Mouse (Mus musculus) midbrain, embryonic 14.5 days (tissue): ENCODE measurements around the gene Piwil4. TPM values are rescaled to one million over a fixed set of nuclear protein-coding genes. Genes with fewer than 3 reads are reported as not detected.

Source experiments
- ATAC-seq: fragments of 200-750 bp; cut with Nextera tagmentation; 2 replicates; pipeline ENCODE4 v1.8.0; 2017; ENCODE audit warnings: moderate number of reproducible peaks, moderate library complexity; ENCODE audit not compliant: low FRiP score, low TSS enrichment
- DNase-seq: peaks from one replicate; pipeline ENCODE4 v3.0.0-alpha.2; 2015
- H3K27ac ChIP-seq: fragments of 300-500 bp; sonication (generic); replicated peaks from 2 replicates; pipeline ENCODE4 v1.5.1; 2014; ENCODE audit warnings: mild to moderate bottlenecking, low read depth, low read length, moderate library complexity
- H3K27me3 ChIP-seq: fragments of 300-500 bp; sonication (generic); 2 replicates; pipeline ENCODE4 v1.6.1; 2014; ENCODE audit warnings: low read length, control low read depth, mixed read lengths; ENCODE audit not compliant: control insufficient read depth, insufficient read depth
- H3K36me3 ChIP-seq: fragments of 300-500 bp; sonication (generic); 2 replicates; pipeline ENCODE4 v1.6.1; 2014; ENCODE audit warnings: low read length, control low read depth; ENCODE audit not compliant: control insufficient read depth, insufficient read depth
- H3K4me1 ChIP-seq: fragments of 300-500 bp; sonication (generic); 2 replicates; pipeline ENCODE4 v1.6.1; 2014; ENCODE audit warnings: mild to moderate bottlenecking, antibody characterized with exemption, low read length, control low read depth; ENCODE audit not compliant: control insufficient read depth, insufficient read depth
- H3K4me2 ChIP-seq: fragments of 300-500 bp; sonication (generic); 2 replicates; pipeline ENCODE4 v1.6.1; 2014; ENCODE audit warnings: mild to moderate bottlenecking, low read length, moderate library complexity
- H3K4me3 ChIP-seq: fragments of 300-500 bp; sonication (generic); replicated peaks from 2 replicates; pipeline ENCODE4 v1.5.1; 2014; ENCODE audit warnings: low read depth, low read length
- H3K9ac ChIP-seq: fragments of 300-500 bp; sonication (generic); replicated peaks from 2 replicates; pipeline ENCODE4 v1.6.1; 2014; ENCODE audit warnings: mild to moderate bottlenecking, low read length, moderate library complexity
- H3K9me3 ChIP-seq: fragments of 300-500 bp; sonication (generic); 2 replicates; pipeline ENCODE4 v1.6.1; 2016; ENCODE audit warnings: low read length, control low read depth, mixed read lengths; ENCODE audit not compliant: control insufficient read depth
- WGBS: fragments of 180-500 bp; shearing (Covaris S2); extraction: QIAGEN DNeasy Blood & Tissue Kit; methylation state at CpG from one replicate; pipeline ENCODE4 v1.1.7; 2014; 5-methylcytosine and 5-hydroxymethylcytosine counted together
- polyA plus RNA-seq: library from polyadenylated mRNA; unstranded; fragments of >200 nt; fragmentation: Nextera tagmentation; extraction: Ambion mirVana; gene quantifications from 2 replicates; pipeline ENCODE4 v1.2.1, GENCODE M21; 2014

Piwil4 gene
- polyA plus RNA-seq, 1 experiment from 2014 or later = 0.41 TPM

DNA sequence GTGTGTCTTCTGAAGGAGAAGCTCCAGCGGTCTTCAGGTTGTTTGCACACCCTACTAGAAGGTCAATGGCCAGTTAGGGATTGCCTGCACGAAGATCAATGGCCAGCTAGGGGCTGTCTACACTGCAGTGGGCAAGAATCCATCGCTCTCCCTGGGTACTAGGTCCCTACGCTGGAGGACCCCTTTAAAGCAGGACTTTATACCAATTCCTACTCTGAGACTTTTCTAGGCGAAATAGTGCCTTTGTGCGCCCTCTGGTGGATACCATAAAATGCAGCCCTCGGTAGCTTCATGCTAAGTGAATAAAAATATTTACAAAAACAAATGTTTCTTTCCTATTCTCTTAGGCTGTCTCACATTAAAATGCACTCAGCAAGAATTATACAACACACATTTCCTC, 24.2 kb upstream of the Piwil4 start:
- Histone ChIP-seq H3K4me3 (no peak overlapping the region), H3K36me3 (no peaks in the 10 kb centered on the region), H3K27me3 (no peaks in the 10 kb centered on the region), H3K4me1 (peaks cover 4% of the 10 kb centered on the region; the same call in 1 of the 2 replicates), H3K9me3 (no peaks in the 10 kb centered on the region), H3K4me2 (no peak overlapping the region), H3K27ac (no peak overlapping the region), H3K9ac (no peak overlapping the region)
- ATAC-seq = no peak
- peak; percentile 86 for DNase-seq
- 31% methylated on average over 7 of the region's 7 CpGs for WGBS

DNA sequence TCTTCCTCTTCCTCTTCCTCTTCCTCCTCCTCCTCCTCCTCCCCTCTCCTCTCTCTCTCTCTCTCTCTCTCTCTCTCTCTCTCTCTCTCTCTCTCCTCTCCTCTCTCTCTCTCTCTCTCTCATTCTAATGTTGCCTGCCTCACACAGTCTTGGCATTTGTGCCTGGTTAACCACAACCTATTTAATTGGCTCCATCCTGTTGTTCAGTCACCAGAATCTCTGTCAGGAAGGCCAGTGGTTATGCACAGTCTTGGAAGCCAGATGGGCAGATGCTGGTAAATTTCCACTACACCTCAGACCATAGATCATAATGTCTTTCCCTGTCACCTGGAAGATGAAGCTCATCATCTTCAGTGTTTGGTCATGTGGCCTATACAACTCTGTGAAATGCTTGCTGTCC, 18.7 kb upstream of the Piwil4 start:
- H3K27me3 ChIP-seq = no peaks in the 10 kb centered on the region
- H3K27ac ChIP-seq = no peak overlapping the region

DNA sequence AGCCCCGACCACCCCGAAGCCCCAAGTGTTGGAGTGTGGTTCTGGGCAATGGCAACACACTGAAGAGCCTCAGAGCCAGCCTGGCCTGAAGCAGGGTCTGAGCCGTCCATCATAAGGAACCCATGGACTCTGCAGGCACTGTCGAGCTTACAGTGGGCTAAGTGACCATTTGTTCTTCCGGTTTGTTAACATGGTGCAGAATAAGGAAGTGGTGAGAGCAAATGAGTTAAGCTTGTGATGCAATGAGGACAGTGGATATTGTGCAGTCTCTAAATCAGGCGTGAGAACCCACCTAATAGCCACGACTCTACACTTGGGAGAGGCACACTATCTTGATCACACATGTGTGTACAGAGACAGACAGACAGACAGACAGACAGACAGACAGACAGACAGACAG, 18.1 kb upstream of the Piwil4 start:
- ATAC-seq = no peak
- Histone ChIP-seq H3K9ac (no peak overlapping the region), H3K4me3 (no peak overlapping the region), H3K9me3 (no peaks in the 10 kb centered on the region), H3K4me2 (no peak overlapping the region), H3K4me1 (no peaks in the 10 kb centered on the region), H3K27me3 (no peaks in the 10 kb centered on the region), H3K27ac (no peak overlapping the region), H3K36me3 (no peaks in the 10 kb centered on the region)
- 76% methylated on average over 7 of the region's 7 CpGs for WGBS
- DNase-seq = no peak

More for the DNA sequence above, 18.7 kb upstream of the Piwil4 start:
- no peak overlapping the region for H3K9ac ChIP-seq
- H3K4me2 ChIP-seq = no peak overlapping the region
- no peaks in the 10 kb centered on the region for H3K9me3 ChIP-seq
- no peaks in the 10 kb centered on the region for H3K36me3 ChIP-seq
- DNase-seq (no peak), ATAC-seq (no peak)
- H3K4me1 ChIP-seq = no peaks in the 10 kb centered on the region
- H3K4me3 ChIP-seq = no peak overlapping the region

DNA sequence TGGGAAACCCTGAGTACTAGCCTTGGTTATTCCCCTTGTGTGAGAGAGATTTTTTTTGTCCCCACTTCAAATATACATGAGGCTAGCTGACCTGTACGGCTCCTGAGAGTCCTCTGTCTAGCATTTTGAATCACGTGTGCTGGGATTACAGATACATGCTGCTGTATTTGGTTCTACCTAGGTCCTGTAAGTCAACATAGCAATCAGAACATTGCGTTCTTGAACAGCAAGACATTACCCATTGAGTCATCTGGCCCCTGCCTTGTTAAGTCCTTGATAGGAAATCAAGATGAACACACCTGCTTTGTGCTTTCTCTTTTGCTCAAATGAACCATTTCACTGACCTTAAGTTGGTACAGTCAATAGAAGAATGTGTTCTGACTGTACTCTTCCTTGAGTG, 13.9 kb upstream of the Piwil4 start:
- Histone ChIP-seq H3K27ac (no peak overlapping the region), H3K27me3 (peaks cover 9% of the 10 kb centered on the region), H3K4me2 (no peak overlapping the region), H3K4me3 (no peak overlapping the region), H3K36me3 (no peaks in the 10 kb centered on the region), H3K9me3 (no peaks in the 10 kb centered on the region), H3K4me1 (0 out of 2 replicates have a peak, but pooled peaks cover 6% of the 10 kb centered on the region), H3K9ac (no peak overlapping the region)
- WGBS = 80% methylated on average over 3 of the region's 3 CpGs
- DNase-seq (no peak), ATAC-seq (no peak)

DNA sequence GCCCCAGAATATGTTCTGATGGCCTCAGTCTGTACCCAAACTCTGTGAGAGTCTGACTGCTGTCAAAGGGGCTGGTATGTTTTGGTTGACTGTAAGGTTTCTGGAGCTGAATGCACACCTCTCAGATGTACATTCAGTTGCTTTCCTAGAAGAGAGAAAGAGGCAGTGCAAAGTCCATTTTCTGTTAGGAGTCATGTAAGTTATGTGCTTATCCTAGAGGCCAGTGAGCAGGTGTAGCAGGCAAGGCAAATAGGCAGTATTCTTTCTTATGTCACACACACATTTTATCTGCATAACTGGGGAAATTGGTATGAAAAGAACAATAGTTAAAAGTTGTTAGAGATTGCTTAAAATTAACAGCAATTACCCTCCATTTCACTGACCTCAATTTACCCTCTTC, 13.4 kb upstream of the Piwil4 start:
- H3K9me3 ChIP-seq = no peaks in the 10 kb centered on the region
- no peak overlapping the region for H3K27ac ChIP-seq
- DNase-seq (no peak), ATAC-seq (no peak)
- no peaks in the 10 kb centered on the region for H3K36me3 ChIP-seq
- no peak overlapping the region for H3K4me2 ChIP-seq
- 0 out of 2 replicates have a peak, but pooled peaks cover 6% of the 10 kb centered on the region for H3K4me1 ChIP-seq
- H3K4me3 ChIP-seq = no peak overlapping the region
- peaks cover 9% of the 10 kb centered on the region for H3K27me3 ChIP-seq
- no peak overlapping the region for H3K9ac ChIP-seq

DNA sequence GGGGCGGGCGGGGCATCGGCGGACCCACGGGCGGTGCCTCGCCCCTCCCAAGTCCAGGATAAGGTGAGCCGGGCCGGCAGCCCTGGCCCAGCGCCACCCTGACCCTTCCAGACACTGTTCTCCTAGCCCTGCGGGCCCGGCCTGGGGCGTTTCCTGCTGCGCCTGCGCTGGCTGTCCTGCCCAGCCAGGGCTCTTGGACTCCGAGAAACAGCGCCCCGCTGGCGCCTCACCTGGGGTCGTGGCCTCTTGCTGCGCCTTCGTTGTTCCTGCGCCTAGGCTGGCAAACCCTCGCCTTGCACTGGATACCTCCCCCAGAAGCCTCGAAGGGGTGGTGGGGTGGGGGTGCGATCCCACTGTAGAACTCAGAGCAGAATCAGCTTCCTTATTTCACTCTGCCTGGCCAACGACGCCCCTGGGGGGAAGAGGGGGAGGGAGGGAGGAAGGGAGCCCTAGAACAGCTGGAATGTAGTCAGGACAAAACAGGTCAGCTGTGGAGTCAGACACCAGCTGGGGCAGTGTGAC, 11.5 kb upstream of the Piwil4 start, which contains the start of gene Fut4:
Gene Fut4, minus strand, starts transcription at position 393 of the 522 bp plus-strand sequence.
- Histone ChIP-seq H3K4me3 (peak within 1 kb of the TSS; percentile 47), H3K36me3 (no peaks in the 10 kb centered on the region), H3K4me2 (peak within 1 kb of the TSS; percentile 72), H3K9ac (peak within 1 kb of the TSS; percentile 64), H3K4me1 (0 out of 2 replicates have a peak, but pooled peaks cover 6% of the 10 kb centered on the region), H3K27me3 (peaks cover 9% of the 10 kb centered on the region), H3K9me3 (no peaks in the 10 kb centered on the region), H3K27ac (no peak within 1 kb of the TSS)
- under 1% methylated on average over 28 of the region's 28 CpGs for WGBS
- DNase-seq (peak; percentile 71), ATAC-seq (peak; percentile 82)

DNA sequence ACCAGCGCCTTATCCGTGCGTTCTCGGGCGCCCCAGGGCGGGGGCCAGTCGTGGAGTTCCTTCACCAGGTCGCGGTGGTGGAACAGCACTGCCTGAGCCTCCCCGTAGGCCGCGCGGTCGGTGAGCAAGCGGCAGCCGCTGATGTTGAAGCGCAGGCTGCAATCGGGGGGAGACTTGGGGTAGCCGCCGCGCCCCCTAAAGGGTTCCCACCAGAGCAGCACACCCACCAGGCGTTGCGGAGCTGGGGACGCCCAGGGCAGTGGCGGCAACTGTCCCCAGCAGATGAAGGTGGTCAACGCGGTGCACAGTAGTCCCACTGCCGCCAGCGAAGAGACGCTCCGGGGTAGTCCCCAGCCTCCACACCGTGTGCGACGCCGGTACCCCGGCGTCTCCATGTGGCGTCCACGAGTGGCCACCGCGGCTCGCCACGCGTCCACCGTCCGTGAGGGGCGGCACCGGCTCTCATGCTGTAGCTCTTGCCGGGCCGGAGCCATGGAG, 11.0 kb upstream of the Piwil4 start:
- Histone ChIP-seq H3K27ac (no peak overlapping the region), H3K9ac (peak overlapping the region; percentile 64), H3K9me3 (no peaks in the 10 kb centered on the region), H3K36me3 (no peaks in the 10 kb centered on the region), H3K27me3 (peaks cover 9% of the 10 kb centered on the region), H3K4me1 (0 out of 2 replicates have a peak, but pooled peaks cover 6% of the 10 kb centered on the region), H3K4me3 (peak overlapping the region; percentile 47), H3K4me2 (peak overlapping the region; percentile 72)
- WGBS = under 1% methylated on average over 50 of the region's 50 CpGs
- peak; percentile 72 for ATAC-seq
- DNase-seq = peak; percentile 67

DNA sequence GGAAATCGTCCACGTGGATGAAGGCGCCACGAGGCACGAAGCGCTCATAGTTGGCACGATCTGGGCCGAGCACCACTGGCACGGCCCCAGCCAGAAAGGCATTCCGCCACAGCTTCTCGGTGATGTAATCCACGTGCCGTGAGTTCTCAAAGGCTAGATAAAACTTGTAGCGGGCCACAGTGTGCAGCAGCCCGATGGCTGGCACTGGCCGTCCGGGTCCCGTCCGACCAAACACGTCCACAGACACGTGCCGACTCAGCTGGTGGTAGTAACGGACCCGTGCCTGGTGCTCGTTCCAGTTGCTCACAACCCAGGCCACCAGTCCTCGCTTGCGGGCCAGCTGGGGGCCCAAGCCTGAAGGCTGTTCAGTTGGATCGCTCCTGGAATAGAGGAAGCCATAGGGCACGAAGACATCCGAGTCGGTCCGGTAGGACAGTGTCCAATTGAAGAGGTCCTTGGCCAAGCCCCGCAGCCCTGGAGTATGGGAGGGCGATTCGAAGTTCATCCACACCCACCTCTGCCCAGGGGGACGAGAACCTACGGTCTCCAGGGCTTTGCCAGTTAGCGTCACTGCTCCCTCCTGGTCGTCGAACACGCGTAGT, 10.5 kb upstream of the Piwil4 start:
- DNase-seq (no peak), ATAC-seq (peak; percentile 46)
- Histone ChIP-seq H3K27ac (no peak overlapping the region), H3K4me1 (0 out of 2 replicates have a peak, but pooled peaks cover 6% of the 10 kb centered on the region), H3K4me2 (peak overlapping the region; percentile 72), H3K36me3 (no peaks in the 10 kb centered on the region), H3K4me3 (peak overlapping the region; percentile 47), H3K27me3 (peaks cover 9% of the 10 kb centered on the region), H3K9me3 (no peaks in the 10 kb centered on the region), H3K9ac (peak overlapping the region; percentile 64)
- WGBS = 58% methylated on average over 42 of the region's 42 CpGs
